Mouse (Mus musculus) megakaryocyte, embryonic 14.5 days (primary cell): ENCODE measurements at regions not wholly inside any gene's neighbourhood (a gene's known extent, or its start where the extent isn't known, plus 50 kb on each side); places are given as distances from the start of the nearest gene placed in this dataset.

Source experiments
- FLI1 ChIP-seq: IDR thresholded peaks from 2 replicates; pipeline ENCODE4 v1.6.1; 2012; ENCODE audit warnings: low read length, inconsistent platforms, mixed read lengths
- GATA1 ChIP-seq: IDR thresholded peaks from 3 replicates; pipeline ENCODE4 v1.6.1; 2012; ENCODE audit warnings: mixed read lengths, low read length, inconsistent platforms, borderline replicate concordance

DNA sequence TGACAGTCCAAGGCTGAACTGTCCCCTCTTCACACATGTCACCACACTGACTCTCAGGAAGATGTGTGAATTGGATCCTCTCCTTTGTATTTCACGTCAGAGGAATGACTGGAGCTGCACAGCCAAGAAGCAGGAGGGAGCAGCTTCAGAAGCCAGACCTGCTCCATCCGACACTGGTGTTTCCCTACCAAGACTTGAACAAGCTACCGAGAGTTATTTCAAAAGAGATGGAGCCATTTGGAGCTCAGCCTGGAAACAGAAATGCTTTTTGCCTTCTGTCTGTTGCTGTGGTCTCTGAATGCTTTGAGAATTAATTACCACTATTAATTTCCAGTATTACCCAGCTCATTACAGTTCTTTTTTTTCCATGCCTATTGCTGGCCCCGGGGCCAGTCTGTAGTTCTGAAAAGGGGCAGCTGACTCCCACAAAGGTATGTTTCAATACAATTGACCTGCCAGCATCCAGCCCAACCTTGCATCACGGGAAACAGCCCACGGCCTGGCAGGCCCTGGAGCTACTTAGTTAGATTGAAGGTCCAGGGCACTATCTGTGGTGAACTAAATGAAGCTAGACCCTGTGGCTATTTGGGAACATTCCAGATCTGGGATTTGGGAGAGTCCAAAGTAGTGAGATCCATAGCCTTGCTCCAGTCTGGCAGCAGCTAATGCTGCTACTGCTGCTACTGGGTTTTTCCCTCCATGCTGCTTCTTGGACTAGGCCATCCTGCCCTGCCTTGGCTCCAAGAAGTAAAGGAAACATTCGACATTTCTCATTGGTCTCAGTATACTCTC is 73.1 kb upstream of the Rasgrf1 start:
- TF ChIP-seq GATA1 (no peak), FLI1 (no peak)
